Mouse (Mus musculus): ENCODE measurements around the gene Echdc3. TPM values are rescaled to one million over a fixed set of nuclear protein-coding genes. Genes with fewer than 3 reads are reported as not detected.
A peak's percentile ranks its signal among the peaks of the same experiment; 100 is the strongest.

Gene Echdc3
- polyA plus RNA-seq, 1 experiment from 2014 or later, result 9.7 TPM

- no peak overlapping the region for H3K4me3 ChIP-seq
- H3K9ac ChIP-seq, result no peak overlapping the region
- no peak overlapping the region for H3K27ac ChIP-seq
- whole genome bisulfite sequencing, result 21% methylated on average over 2 of the region's 2 CpGs
- no peak for ATAC-seq (ENCODE audit: borderline replicate concordance, extremely low read depth, low FRiP score, low TSS enrichment)
- peaks cover 39% of the 10 kb centered on the region for H3K4me1 ChIP-seq
- H3K9me3 ChIP-seq, result no peaks in the 10 kb centered on the region
- H3K36me3 ChIP-seq, result no peaks in the 10 kb centered on the region
- H3K27me3 ChIP-seq, result no peaks in the 10 kb centered on the region
- H3K4me2 ChIP-seq, result no peak overlapping the region
Observed at GRCm38 (mm10) chr2:6159735-6160134, 53.1 kb downstream of the Echdc3 start.

- Histone ChIP-seq H3K27ac (no peak overlapping the region), H3K4me3 (no peak overlapping the region), H3K4me2 (no peak overlapping the region), H3K36me3 (no peaks in the 10 kb centered on the region), H3K4me1 (peaks cover 34% of the 10 kb centered on the region), H3K27me3 (no peaks in the 10 kb centered on the region), H3K9me3 (no peaks in the 10 kb centered on the region), H3K9ac (no peak overlapping the region)
- no peak for ATAC-seq (ENCODE audit: borderline replicate concordance, extremely low read depth, low FRiP score, low TSS enrichment)
- 82% methylated on average over 9 of the region's 9 CpGs for WGBS
Observed at GRCm38 (mm10) chr2:6159219-6159618, 53.6 kb downstream of the Echdc3 start.

- no peak overlapping the region for H3K9ac ChIP-seq
- H3K9me3 ChIP-seq, result no peaks in the 10 kb centered on the region
- WGBS, result 81% methylated on average over 7 of the region's 7 CpGs
- H3K4me1 ChIP-seq, result peaks cover 19% of the 10 kb centered on the region
- no peaks in the 10 kb centered on the region for H3K36me3 ChIP-seq
- ATAC-seq (ENCODE audit: borderline replicate concordance, extremely low read depth, low FRiP score, low TSS enrichment), result no peak
- no peak overlapping the region for H3K27ac ChIP-seq
- H3K4me2 ChIP-seq, result no peak overlapping the region
- no peaks in the 10 kb centered on the region for H3K27me3 ChIP-seq
- no peak overlapping the region for H3K4me3 ChIP-seq
Observed at GRCm38 (mm10) chr2:6157635-6158034, 55.2 kb downstream of the Echdc3 start.

- no peak overlapping the region for H3K4me2 ChIP-seq
- WGBS, result 81% methylated on average over 4 of the region's 4 CpGs
- H3K9me3 ChIP-seq, result no peaks in the 10 kb centered on the region
- H3K4me3 ChIP-seq, result no peak overlapping the region
- H3K27ac ChIP-seq, result no peak overlapping the region
- no peak for ATAC-seq (ENCODE audit: borderline replicate concordance, extremely low read depth, low FRiP score, low TSS enrichment)
- H3K9ac ChIP-seq, result no peak overlapping the region
- no peaks in the 10 kb centered on the region for H3K36me3 ChIP-seq
- peaks cover 15% of the 10 kb centered on the region for H3K4me1 ChIP-seq
- no peaks in the 10 kb centered on the region for H3K27me3 ChIP-seq
Observed at GRCm38 (mm10) chr2:6157208-6157607, 55.6 kb downstream of the Echdc3 start.

GRCm38 (mm10) chr2:6149801-6150200, 63.0 kb downstream of the Echdc3 start:
- no peak overlapping the region for H3K27ac ChIP-seq
- H3K4me1 ChIP-seq, result no peaks in the 10 kb centered on the region
- H3K4me3 ChIP-seq, result no peak overlapping the region
- no peak for ATAC-seq (ENCODE audit: borderline replicate concordance, extremely low read depth, low FRiP score, low TSS enrichment)
- no peaks in the 10 kb centered on the region for H3K9me3 ChIP-seq
- 85% methylated on average over 5 of the region's 5 CpGs for WGBS
- no peaks in the 10 kb centered on the region for H3K27me3 ChIP-seq
- no peak overlapping the region for H3K4me2 ChIP-seq
- H3K36me3 ChIP-seq, result no peaks in the 10 kb centered on the region
- H3K9ac ChIP-seq, result no peak overlapping the region

- Histone ChIP-seq H3K9ac (no peak overlapping the region), H3K36me3 (no peaks in the 10 kb centered on the region), H3K4me3 (no peak overlapping the region), H3K27me3 (no peaks in the 10 kb centered on the region), H3K27ac (no peak overlapping the region), H3K4me2 (no peak overlapping the region), H3K4me1 (no peaks in the 10 kb centered on the region), H3K9me3 (no peaks in the 10 kb centered on the region)
- ATAC-seq (ENCODE audit: borderline replicate concordance, extremely low read depth, low FRiP score, low TSS enrichment), result no peak
- 64% methylated on average over 6 of the region's 7 CpGs for WGBS
Observed at GRCm38 (mm10) chr2:6146901-6147300, 65.9 kb downstream of the Echdc3 start.

GRCm38 (mm10) chr2:6146257-6146656, 66.6 kb downstream of the Echdc3 start:
- Histone ChIP-seq H3K4me3 (no peak overlapping the region), H3K4me1 (no peaks in the 10 kb centered on the region), H3K9ac (no peak overlapping the region), H3K27me3 (no peaks in the 10 kb centered on the region), H3K27ac (no peak overlapping the region), H3K36me3 (no peaks in the 10 kb centered on the region), H3K4me2 (no peak overlapping the region), H3K9me3 (no peaks in the 10 kb centered on the region)
- no peak for ATAC-seq (ENCODE audit: borderline replicate concordance, extremely low read depth, low FRiP score, low TSS enrichment)
- 72% methylated on average over 4 of the region's 4 CpGs for WGBS

- H3K9me3 ChIP-seq, result no peaks in the 10 kb centered on the region
- no peaks in the 10 kb centered on the region for H3K4me1 ChIP-seq
- 69% methylated on average over 10 of the region's 10 CpGs for WGBS
- no peak overlapping the region for H3K4me3 ChIP-seq
- H3K9ac ChIP-seq, result no peak overlapping the region
- no peaks in the 10 kb centered on the region for H3K27me3 ChIP-seq
- H3K4me2 ChIP-seq, result no peak overlapping the region
- H3K27ac ChIP-seq, result no peak overlapping the region
- H3K36me3 ChIP-seq, result no peaks in the 10 kb centered on the region
- peak; percentile 36; the same call in 1 of the 2 replicates for ATAC-seq (ENCODE audit: borderline replicate concordance, extremely low read depth, low FRiP score, low TSS enrichment)
Observed at GRCm38 (mm10) chr2:6145611-6146010, 67.2 kb downstream of the Echdc3 start.

GRCm38 (mm10) chr2:6142915-6143654, 69.7 kb downstream of the Echdc3 start:
- H3K4me2 ChIP-seq, result no peak overlapping the region
- no peak for ATAC-seq (ENCODE audit: borderline replicate concordance, extremely low read depth, low FRiP score, low TSS enrichment)
- no peaks in the 10 kb centered on the region for H3K9me3 ChIP-seq
- no peak overlapping the region for H3K4me3 ChIP-seq
- H3K4me1 ChIP-seq, result no peaks in the 10 kb centered on the region
- H3K9ac ChIP-seq, result no peak overlapping the region
- H3K27me3 ChIP-seq, result no peaks in the 10 kb centered on the region
- 66% methylated on average over 16 of the region's 16 CpGs for whole genome bisulfite sequencing
- H3K36me3 ChIP-seq, result no peaks in the 10 kb centered on the region
- H3K27ac ChIP-seq, result no peak overlapping the region

- Histone ChIP-seq H3K27me3 (no peaks in the 10 kb centered on the region), H3K9me3 (no peaks in the 10 kb centered on the region), H3K4me3 (no peak overlapping the region), H3K9ac (no peak overlapping the region), H3K4me2 (no peak overlapping the region), H3K36me3 (no peaks in the 10 kb centered on the region), H3K4me1 (no peaks in the 10 kb centered on the region), H3K27ac (no peak overlapping the region)
- WGBS, result 74% methylated on average over 9 of the region's 9 CpGs
- no peak for ATAC-seq (ENCODE audit: borderline replicate concordance, extremely low read depth, low FRiP score, low TSS enrichment)
Observed at GRCm38 (mm10) chr2:6140572-6141161, 72.2 kb downstream of the Echdc3 start.
